Mouse (Mus musculus): Measurements from ENCODE around the gene Ccdc120. TPM values are rescaled to one million over a fixed set of nuclear protein-coding genes. Genes with fewer than 3 reads are reported as not detected.
"Not testable (repeated sequence)": the region's sequence is repeated elsewhere in the genome, so short reads cannot be mapped to it uniquely, and the experiment has no call there.

Ccdc120 gene
- polyA plus RNA-seq, 1 experiment from 2014 or later = 24.1 TPM

GRCm38 (mm10) chrX:7722691-7723090 is 28.0 kb downstream of the Ccdc120 start:
- H3K4me3 ChIP-seq (ENCODE audit: low read depth, low read length) = peak overlapping the region; percentile 53
- H3K4me1 ChIP-seq (ENCODE audit: control insufficient read depth, insufficient read depth, low read length) = 0 out of 2 replicates have a peak, but pooled peaks cover 1% of the 10 kb centered on the region
- no peaks in the 10 kb centered on the region for H3K36me3 ChIP-seq (ENCODE audit: control insufficient read depth, insufficient read depth, low read length)
- no peak overlapping the region for H3K27ac ChIP-seq (ENCODE audit: low read depth, low read length)
- 25% methylated on average over 4 of the region's 4 CpGs for WGBS
- ATAC-seq (ENCODE audit: low FRiP score) (no peak), DNase-seq (ENCODE audit: low spot score, missing footprints) (no peak)
- H3K27me3 ChIP-seq (ENCODE audit: control insufficient read depth, insufficient read depth, low read length) = no peaks in the 10 kb centered on the region
- peak overlapping the region; percentile 55 for H3K4me2 ChIP-seq
- H3K9me3 ChIP-seq (ENCODE audit: control insufficient read depth, low read length) = no peaks in the 10 kb centered on the region
- peak overlapping the region; percentile 70 for H3K9ac ChIP-seq (ENCODE audit: low read length)

DNA sequence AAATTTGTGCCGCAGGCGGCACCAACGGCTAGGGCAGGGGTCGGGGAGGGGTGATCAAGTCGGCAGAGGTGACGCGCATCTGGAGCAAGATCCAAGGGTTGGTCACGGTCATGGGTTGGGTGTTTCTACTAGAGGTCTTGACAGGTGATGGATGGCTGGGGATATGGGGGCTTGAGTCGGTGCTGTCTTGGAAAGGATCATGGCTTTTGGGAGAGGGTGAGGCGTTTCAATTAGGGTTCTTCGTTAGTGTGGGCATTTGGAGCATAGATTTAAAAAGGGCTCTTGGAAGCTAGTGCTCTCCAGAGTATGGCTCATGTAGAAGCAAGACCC is 28.5 kb downstream of the Ccdc120 start:
- no peaks in the 10 kb centered on the region for H3K27me3 ChIP-seq (ENCODE audit: control insufficient read depth, insufficient read depth, low read length)
- DNase-seq (ENCODE audit: low spot score, missing footprints) = no peak
- no peaks in the 10 kb centered on the region for H3K9me3 ChIP-seq (ENCODE audit: control insufficient read depth, low read length)
- ATAC-seq (ENCODE audit: low FRiP score) = peak; percentile 67; the same call in 1 of the 2 replicates
- 22% methylated on average over 11 of the region's 11 CpGs for WGBS
- peak overlapping the region; percentile 55 for H3K4me2 ChIP-seq
- peak overlapping the region; percentile 70 for H3K9ac ChIP-seq (ENCODE audit: low read length)
- H3K4me3 ChIP-seq (ENCODE audit: low read depth, low read length) = peak overlapping the region; percentile 53
- H3K4me1 ChIP-seq (ENCODE audit: control insufficient read depth, insufficient read depth, low read length) = no peaks in the 10 kb centered on the region
- no peaks in the 10 kb centered on the region for H3K36me3 ChIP-seq (ENCODE audit: control insufficient read depth, insufficient read depth, low read length)
- peak overlapping the region; percentile 89; the same call in 1 of the 2 replicates for H3K27ac ChIP-seq (ENCODE audit: low read depth, low read length)

GRCm38 (mm10) chrX:7721514-7722281 is 29.0 kb downstream of the Ccdc120 start, which contains the start of gene Gm45208:
Gene Gm45208, plus strand, starts transcription at chrX:7722245.
- Histone ChIP-seq H3K4me3 (ENCODE audit: low read depth, low read length) (peak within 1 kb of the TSS; percentile 53), H3K4me2 (peak within 1 kb of the TSS; percentile 55), H3K4me1 (ENCODE audit: control insufficient read depth, insufficient read depth, low read length) (no peaks in the 10 kb centered on the region), H3K9ac (ENCODE audit: low read length) (peak within 1 kb of the TSS; percentile 70), H3K9me3 (ENCODE audit: control insufficient read depth, low read length) (no peaks in the 10 kb centered on the region), H3K27me3 (ENCODE audit: control insufficient read depth, insufficient read depth, low read length) (no peaks in the 10 kb centered on the region), H3K36me3 (ENCODE audit: control insufficient read depth, insufficient read depth, low read length) (no peaks in the 10 kb centered on the region), H3K27ac (ENCODE audit: low read depth, low read length) (peak within 1 kb of the TSS; percentile 89)
- DNase-seq (ENCODE audit: low spot score, missing footprints) (peak; percentile 95), ATAC-seq (ENCODE audit: low FRiP score) (peak; percentile 91)
- WGBS = 18% methylated on average over 22 of the region's 22 CpGs

GRCm38 (mm10) chrX:7716058-7716457 is 34.6 kb downstream of the Ccdc120 start:
- H3K4me1 ChIP-seq (ENCODE audit: control insufficient read depth, insufficient read depth, low read length); H3K27me3 ChIP-seq (ENCODE audit: control insufficient read depth, insufficient read depth, low read length); ATAC-seq (ENCODE audit: low FRiP score); H3K36me3 ChIP-seq (ENCODE audit: control insufficient read depth, insufficient read depth, low read length); DNase-seq (ENCODE audit: low spot score, missing footprints); H3K9ac ChIP-seq (ENCODE audit: low read length); H3K4me2 ChIP-seq; H3K4me3 ChIP-seq (ENCODE audit: low read depth, low read length); H3K27ac ChIP-seq (ENCODE audit: low read depth, low read length); H3K9me3 ChIP-seq (ENCODE audit: control insufficient read depth, low read length): not testable (repeated sequence)
- WGBS = 29% methylated on average over 1 of the region's 1 CpGs

GRCm38 (mm10) chrX:7714135-7714899 is 36.4 kb downstream of the Ccdc120 start, which contains the start of gene Wdr45:
Gene Wdr45, plus strand, starts transcription at chrX:7714333.
- H3K36me3 ChIP-seq (ENCODE audit: control insufficient read depth, insufficient read depth, low read length); H3K9me3 ChIP-seq (ENCODE audit: control insufficient read depth, low read length); H3K27me3 ChIP-seq (ENCODE audit: control insufficient read depth, insufficient read depth, low read length); H3K27ac ChIP-seq (ENCODE audit: low read depth, low read length); H3K4me1 ChIP-seq (ENCODE audit: control insufficient read depth, insufficient read depth, low read length): not testable (repeated sequence)
- peak within 1 kb of the TSS; percentile 29; the same call in 1 of the 2 replicates for H3K4me2 ChIP-seq
- H3K4me3 ChIP-seq (ENCODE audit: low read depth, low read length) = peak within 1 kb of the TSS; percentile 18
- DNase-seq (ENCODE audit: low spot score, missing footprints) = peak; percentile 93
- peak within 1 kb of the TSS; percentile 2; the same call in 1 of the 2 replicates for H3K9ac ChIP-seq (ENCODE audit: low read length)
- WGBS = 15% methylated on average over 23 of the region's 60 CpGs
- peak; percentile 96 for ATAC-seq (ENCODE audit: low FRiP score)

DNA sequence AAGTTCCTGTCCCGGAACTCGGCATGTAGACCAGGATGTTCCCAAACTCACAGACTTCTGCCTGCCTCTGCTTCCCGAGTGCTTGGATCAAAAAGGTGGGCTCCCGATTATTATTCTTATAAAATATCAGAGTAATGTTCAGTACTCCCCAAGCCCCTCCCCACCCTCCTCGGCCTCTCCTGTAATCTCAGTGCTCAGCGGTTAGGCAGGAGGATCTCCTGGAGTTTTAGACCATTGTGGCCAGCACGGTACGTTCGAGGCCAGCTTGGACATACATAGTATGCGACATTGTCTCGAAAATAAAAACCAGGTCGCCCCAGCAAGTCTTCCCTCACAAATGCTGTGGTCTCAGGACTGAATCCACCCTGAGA is 37.0 kb downstream of the Ccdc120 start:
- Histone ChIP-seq H3K4me3 (ENCODE audit: low read depth, low read length) (peak overlapping the region; percentile 18), H3K4me2 (peak overlapping the region; percentile 29; the same call in 1 of the 2 replicates), H3K9ac (ENCODE audit: low read length) (peak overlapping the region; percentile 2; the same call in 1 of the 2 replicates)
- not testable (repeated sequence) for DNase-seq (ENCODE audit: low spot score, missing footprints); H3K27ac ChIP-seq (ENCODE audit: low read depth, low read length); H3K4me1 ChIP-seq (ENCODE audit: control insufficient read depth, insufficient read depth, low read length); H3K9me3 ChIP-seq (ENCODE audit: control insufficient read depth, low read length); H3K27me3 ChIP-seq (ENCODE audit: control insufficient read depth, insufficient read depth, low read length); H3K36me3 ChIP-seq (ENCODE audit: control insufficient read depth, insufficient read depth, low read length); ATAC-seq (ENCODE audit: low FRiP score)
- 29% methylated on average over 5 of the region's 12 CpGs for WGBS

GRCm38 (mm10) chrX:7696954-7697381 is 53.7 kb downstream of the Ccdc120 start, which contains the start of gene Gpkow:
Gene Gpkow, plus strand, starts transcription at chrX:7697131.
- ATAC-seq (ENCODE audit: low FRiP score) (peak; percentile 96), DNase-seq (ENCODE audit: low spot score, missing footprints) (peak; percentile 90)
- Histone ChIP-seq H3K27me3 (ENCODE audit: control insufficient read depth, insufficient read depth, low read length) (no peaks in the 10 kb centered on the region), H3K9ac (ENCODE audit: low read length) (peak within 1 kb of the TSS; percentile 57), H3K36me3 (ENCODE audit: control insufficient read depth, insufficient read depth, low read length) (no peaks in the 10 kb centered on the region), H3K27ac (ENCODE audit: low read depth, low read length) (no peak within 1 kb of the TSS), H3K4me2 (peak within 1 kb of the TSS; percentile 45), H3K4me3 (ENCODE audit: low read depth, low read length) (peak within 1 kb of the TSS; percentile 52), H3K9me3 (ENCODE audit: control insufficient read depth, low read length) (no peaks in the 10 kb centered on the region), H3K4me1 (ENCODE audit: control insufficient read depth, insufficient read depth, low read length) (no peaks in the 10 kb centered on the region)
- 10% methylated on average over 33 of the region's 33 CpGs for WGBS

- Histone ChIP-seq H3K4me2 (no peak overlapping the region), H3K27me3 (ENCODE audit: control insufficient read depth, insufficient read depth, low read length) (no peaks in the 10 kb centered on the region)
Measured at GRCm38 (mm10) chrX:7696520-7696919, 54.2 kb downstream of the Ccdc120 start.

GRCm38 (mm10) chrX:7692862-7693261 is 57.8 kb downstream of the Ccdc120 start:
- no peaks in the 10 kb centered on the region for H3K4me1 ChIP-seq (ENCODE audit: control insufficient read depth, insufficient read depth, low read length)
- H3K27ac ChIP-seq (ENCODE audit: low read depth, low read length) = no peak overlapping the region
- H3K9ac ChIP-seq (ENCODE audit: low read length) = no peak overlapping the region
- H3K4me3 ChIP-seq (ENCODE audit: low read depth, low read length) = no peak overlapping the region
- no peaks in the 10 kb centered on the region for H3K9me3 ChIP-seq (ENCODE audit: control insufficient read depth, low read length)
- H3K27me3 ChIP-seq (ENCODE audit: control insufficient read depth, insufficient read depth, low read length) = no peaks in the 10 kb centered on the region
- ATAC-seq (ENCODE audit: low FRiP score) = no peak
- H3K36me3 ChIP-seq (ENCODE audit: control insufficient read depth, insufficient read depth, low read length) = no peaks in the 10 kb centered on the region
- WGBS = 44% methylated on average over 4 of the region's 4 CpGs
- H3K4me2 ChIP-seq = no peak overlapping the region
- no peak for DNase-seq (ENCODE audit: low spot score, missing footprints)

More at GRCm38 (mm10) chrX:7696520-7696919, 54.2 kb downstream of the Ccdc120 start:
- Histone ChIP-seq H3K9ac (ENCODE audit: low read length) (no peak overlapping the region), H3K36me3 (ENCODE audit: control insufficient read depth, insufficient read depth, low read length) (no peaks in the 10 kb centered on the region), H3K27ac (ENCODE audit: low read depth, low read length) (no peak overlapping the region), H3K9me3 (ENCODE audit: control insufficient read depth, low read length) (no peaks in the 10 kb centered on the region), H3K4me1 (ENCODE audit: control insufficient read depth, insufficient read depth, low read length) (no peaks in the 10 kb centered on the region), H3K4me3 (ENCODE audit: low read depth, low read length) (no peak overlapping the region)
- ATAC-seq (ENCODE audit: low FRiP score) (peak; percentile 60; the same call in 1 of the 2 replicates), DNase-seq (ENCODE audit: low spot score, missing footprints) (no peak)
- 48% methylated on average over 6 of the region's 6 CpGs for WGBS

Measured in midbrain, embryonic 11.5 days (tissue).